Mouse (Mus musculus) skeletal muscle tissue, adult 2 months (tissue): ENCODE results near the gene Gm8024.
"Not testable (repeated sequence)": the region's sequence is repeated elsewhere in the genome, so short reads cannot be mapped to it uniquely, and the experiment has no call there.

Source experiments
- DNase-seq: peaks from one replicate; pipeline ENCODE4 v3.0.0-alpha.2; 2012; ENCODE audit warnings: low read depth, low spot score

The Gm8024 gene

DNA sequence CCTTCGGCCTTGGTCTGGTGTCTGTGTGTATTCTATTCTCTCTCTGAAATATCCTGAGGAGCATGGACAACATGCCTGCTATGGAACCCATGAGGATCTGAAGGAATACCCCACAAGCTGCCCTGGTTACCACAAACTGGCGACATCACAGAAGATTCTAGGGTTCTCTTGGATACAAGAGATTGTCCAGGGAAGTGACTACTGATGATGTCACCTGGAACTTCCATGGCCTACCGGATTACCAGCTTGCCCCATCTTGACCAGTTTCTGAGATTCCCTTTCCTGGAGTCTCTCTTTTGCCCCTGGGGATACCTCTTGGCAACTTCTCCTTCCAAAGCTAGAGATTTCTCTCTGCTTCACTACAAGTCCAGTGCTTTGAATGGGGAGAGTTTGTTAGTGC, at the start of gene Gm8024:
Gene Gm8024, minus strand, starts transcription at position 101 of the 400 bp plus-strand sequence.
- DNase-seq = not testable (repeated sequence)

DNA sequence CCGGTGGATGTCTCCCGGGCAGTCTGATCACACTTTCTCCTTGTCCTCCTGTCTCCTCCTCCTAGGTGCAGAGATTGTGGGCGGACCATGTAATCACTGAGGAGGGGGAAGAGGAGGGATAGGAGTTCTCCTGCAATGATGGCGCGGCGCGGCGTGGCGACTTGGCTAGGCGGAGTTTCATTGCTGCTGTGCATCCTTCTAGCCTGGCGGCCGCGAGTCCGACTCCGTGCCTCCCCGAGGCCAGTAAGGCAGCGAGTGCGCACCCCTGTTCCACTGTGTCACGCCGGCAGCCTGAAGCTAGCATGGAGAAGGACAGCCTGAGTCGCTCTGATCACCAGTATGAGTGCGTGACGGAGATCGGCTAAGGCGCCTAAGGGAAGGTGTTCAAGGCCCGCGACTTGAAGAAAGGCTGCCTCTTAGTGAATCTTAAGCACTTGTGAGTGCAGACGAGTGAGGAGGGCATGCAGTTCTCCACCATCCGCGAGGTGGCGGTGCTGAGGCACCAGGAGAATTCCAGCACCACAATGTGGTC, 19.2 kb upstream of the Gm8024 start:
- not testable (repeated sequence) for DNase-seq

DNA sequence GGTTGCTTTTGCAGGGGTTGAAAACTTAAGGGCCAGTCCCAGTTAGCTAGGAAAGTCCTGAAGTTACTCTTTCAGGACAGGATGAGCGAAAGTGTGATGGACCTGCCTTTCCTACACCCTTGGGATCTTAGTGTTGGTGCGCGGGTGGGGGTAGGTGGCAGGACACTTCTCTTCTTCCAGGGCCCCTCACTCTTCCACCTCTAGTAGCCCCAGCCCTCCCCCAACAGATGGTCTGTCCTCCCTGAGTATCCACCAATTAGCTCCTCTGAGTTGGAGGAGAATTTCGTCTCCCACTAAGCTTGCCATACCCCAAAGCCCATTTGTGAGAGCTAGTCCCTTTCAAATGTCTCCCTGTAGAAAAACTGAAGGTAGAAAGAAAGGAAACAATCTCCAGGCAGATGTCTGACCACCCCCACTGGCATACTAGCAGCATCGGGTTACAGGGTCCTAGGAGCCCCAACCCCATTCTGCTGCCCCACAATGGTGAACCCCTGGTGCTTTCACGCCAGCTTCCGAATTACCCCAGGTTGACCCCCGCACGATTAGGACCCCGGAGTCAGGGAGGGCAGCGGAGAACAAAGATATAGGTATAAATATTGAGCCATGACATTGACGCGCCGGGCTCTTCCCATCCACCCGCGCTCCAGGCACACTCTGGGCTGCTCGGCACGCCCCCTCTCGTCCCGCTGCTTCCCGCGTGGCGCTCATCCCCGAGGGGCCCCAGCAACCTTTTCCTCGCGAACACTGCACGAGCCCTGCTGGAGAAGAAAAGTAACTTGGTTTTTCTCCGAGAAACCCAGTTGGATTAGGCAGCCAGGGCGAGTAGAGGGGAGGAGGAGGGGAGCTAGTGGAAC, 18.5 kb upstream of the Gm8024 start:
- DNase-seq = not testable (repeated sequence)

DNA sequence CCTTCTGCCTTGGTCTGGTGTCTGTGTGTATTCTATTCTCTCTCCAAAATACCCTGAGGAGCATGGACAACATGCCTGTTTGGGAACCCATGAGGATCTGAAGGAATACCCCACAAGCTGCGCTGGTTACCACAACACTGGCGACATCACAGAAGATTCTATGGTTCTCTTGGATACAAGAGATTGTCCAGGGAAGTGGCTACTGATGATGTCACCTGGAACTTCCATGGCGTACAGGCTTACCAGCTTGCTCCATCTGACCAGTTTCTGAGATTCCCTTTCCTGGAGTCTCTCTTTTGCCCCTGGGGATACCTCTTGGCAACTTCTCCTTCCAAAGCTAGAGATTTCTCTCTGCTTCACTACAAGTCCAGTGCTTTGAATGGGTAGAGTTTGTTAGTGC, 21.8 kb downstream of the Gm8024 start, which contains the start of gene Gm8020:
Gene Gm8020, minus strand, starts transcription at position 101 of the 400 bp plus-strand sequence.
- DNase-seq = not testable (repeated sequence)
